Mouse (Mus musculus) CD4-positive, CD25-positive, alpha-beta regulatory T cell, adult 4 months (primary cell): ENCODE measurements around the gene Gpr107. TPM values are rescaled to one million over a fixed set of nuclear protein-coding genes. Genes with fewer than 3 reads are reported as not detected.

Experiments
- ATAC-seq: one replicate; pipeline ENCODE4 v1.8.0; 2017
- polyA plus RNA-seq, 2 experiments: library from polyadenylated mRNA; unstranded; fragments of 100-300 nt; shearing (Covaris generic); gene quantifications; one replicate each; pipeline ENCODE4 v1.2.1; 2017

Gene Gpr107
- polyA plus RNA-seq, 2 experiments from 2014 or later: 56.6 to 60.7 TPM

GRCm38 (mm10) chr2:31127899-31128298, 24.2 kb upstream of the Gpr107 start:
- ATAC-seq: no peak

- no peak for ATAC-seq
Measured at GRCm38 (mm10) chr2:31129742-31130518, 22.2 kb upstream of the Gpr107 start.

- peak; percentile 83 for ATAC-seq
Measured at GRCm38 (mm10) chr2:31130815-31131299, 21.3 kb upstream of the Gpr107 start.

GRCm38 (mm10) chr2:31132682-31133081, 19.4 kb upstream of the Gpr107 start:
- ATAC-seq: no peak

- no peak for ATAC-seq
Measured at GRCm38 (mm10) chr2:31133981-31134380, 18.1 kb upstream of the Gpr107 start.

GRCm38 (mm10) chr2:31135512-31135931, 16.6 kb upstream of the Gpr107 start:
- no peak for ATAC-seq

- ATAC-seq: peak; percentile 33
Measured at GRCm38 (mm10) chr2:31136338-31136737, 15.8 kb upstream of the Gpr107 start.

- no peak for ATAC-seq
Measured at GRCm38 (mm10) chr2:31137018-31137590, 15.0 kb upstream of the Gpr107 start.

- no peak for ATAC-seq
Measured at GRCm38 (mm10) chr2:31139174-31139632, 12.9 kb upstream of the Gpr107 start.

GRCm38 (mm10) chr2:31139991-31140771, 11.9 kb upstream of the Gpr107 start:
- no peak for ATAC-seq

- ATAC-seq: no peak
Measured at GRCm38 (mm10) chr2:31140772-31141073, 11.4 kb upstream of the Gpr107 start.

- ATAC-seq: no peak
Measured at GRCm38 (mm10) chr2:31141074-31141866, 10.8 kb upstream of the Gpr107 start.

GRCm38 (mm10) chr2:31141867-31142454, 10.2 kb upstream of the Gpr107 start, which contains the start of gene Fnbp1:
Fnbp1 (minus strand) TSS chr2:31142008.
- peak; percentile 61 for ATAC-seq

- no peak for ATAC-seq
Measured at GRCm38 (mm10) chr2:31142505-31142904, 9.6 kb upstream of the Gpr107 start.

GRCm38 (mm10) chr2:31143326-31143725, 8.8 kb upstream of the Gpr107 start:
- peak; percentile 63 for ATAC-seq

- ATAC-seq: no peak
Measured at GRCm38 (mm10) chr2:31143768-31144695, 8.1 kb upstream of the Gpr107 start.

- peak; percentile 22 for ATAC-seq
Measured at GRCm38 (mm10) chr2:31144901-31145300, 7.2 kb upstream of the Gpr107 start.

GRCm38 (mm10) chr2:31147054-31147453, 5.1 kb upstream of the Gpr107 start:
- no peak for ATAC-seq

GRCm38 (mm10) chr2:31150762-31151161, 1.4 kb upstream of the Gpr107 start:
- no peak for ATAC-seq

- no peak for ATAC-seq
Measured at GRCm38 (mm10) chr2:31156846-31157245, 4.7 kb downstream of the Gpr107 start.
